Mouse (Mus musculus): ENCODE results near the gene Ift46.
A peak's percentile ranks its signal among the peaks of the same experiment; 100 is the strongest.

Ift46 gene

GRCm38 (mm10) chr9:44767101-44768028, at the start of gene Ift46, which contains the start of gene Arcn1:
Ift46 (plus strand) TSS chr9:44767908.
Arcn1 (minus strand) TSS chr9:44767845.
- peak; percentile 82 to 91 for DNase-seq

GRCm38 (mm10) chr9:44718937-44719631, 48.6 kb upstream of the Ift46 start:
- DNase-seq, result no peak

- DNase-seq, result no peak
Measured at GRCm38 (mm10) chr9:44719632-44720357, 47.9 kb upstream of the Ift46 start.

GRCm38 (mm10) chr9:44720358-44721153, 47.2 kb upstream of the Ift46 start:
- no peak for DNase-seq

- DNase-seq, result peak; percentile 87 to 96
Measured at GRCm38 (mm10) chr9:44721154-44721876, 46.4 kb upstream of the Ift46 start.

GRCm38 (mm10) chr9:44721877-44722186, 45.9 kb upstream of the Ift46 start:
- DNase-seq, result no peak

- no peak for DNase-seq
Measured at GRCm38 (mm10) chr9:44722575-44722974, 45.1 kb upstream of the Ift46 start.

- no peak for DNase-seq
Measured at GRCm38 (mm10) chr9:44723008-44723407, 44.7 kb upstream of the Ift46 start.

GRCm38 (mm10) chr9:44723521-44724041, 44.1 kb upstream of the Ift46 start:
- no peak for DNase-seq

- peak; percentile 55 to 83 for DNase-seq
Measured at GRCm38 (mm10) chr9:44724223-44724622, 43.5 kb upstream of the Ift46 start.

- no peak for DNase-seq
Measured at GRCm38 (mm10) chr9:44724665-44725064, 43.0 kb upstream of the Ift46 start.

- DNase-seq, result peak; percentile 69 to 75
Measured at GRCm38 (mm10) chr9:44726431-44727146, 41.1 kb upstream of the Ift46 start.

GRCm38 (mm10) chr9:44727441-44727840, 40.3 kb upstream of the Ift46 start:
- DNase-seq, result no peak

- no peak for DNase-seq
Measured at GRCm38 (mm10) chr9:44732130-44732549, 35.6 kb upstream of the Ift46 start.

- peak in 1 of 2 experiments; percentile 55 for DNase-seq
Measured at GRCm38 (mm10) chr9:44732921-44733530, 34.7 kb upstream of the Ift46 start.

GRCm38 (mm10) chr9:44733671-44734523, 33.8 kb upstream of the Ift46 start:
- DNase-seq, result peak; percentile 58 to 75

GRCm38 (mm10) chr9:44734524-44735494, 32.9 kb upstream of the Ift46 start, which contains the start of gene Phldb1:
Phldb1 (minus strand) TSS chr9:44735198.
- DNase-seq, result peak; percentile 84 to 91

- no peak for DNase-seq
Measured at GRCm38 (mm10) chr9:44735886-44736285, 31.8 kb upstream of the Ift46 start.
